Mouse (Mus musculus) erythroid progenitor cell, adult 5-6 weeks (primary cell): ENCODE measurements at regions not wholly inside any gene's neighbourhood (a gene's known extent, or its start where the extent isn't known, plus 50 kb on each side); places are given as distances from the start of the nearest gene placed in this dataset.

ENCODE experiments used
- ATAC-seq: replicated peaks from 2 replicates; pipeline ENCODE4 v1.8.0; 2016; ENCODE audit warnings: moderate number of reproducible peaks, mild to moderate bottlenecking, moderate TSS enrichment, inconsistent platforms; ENCODE audit not compliant: poor library complexity, low FRiP score, severe bottlenecking

- no peak for ATAC-seq
Measured at GRCm38 (mm10) chr4:125219209-125219608, 91.6 kb upstream of the Zc3h12a start.

GRCm38 (mm10) chr4:125214306-125214705, 86.7 kb upstream of the Zc3h12a start:
- ATAC-seq, result no peak

DNA sequence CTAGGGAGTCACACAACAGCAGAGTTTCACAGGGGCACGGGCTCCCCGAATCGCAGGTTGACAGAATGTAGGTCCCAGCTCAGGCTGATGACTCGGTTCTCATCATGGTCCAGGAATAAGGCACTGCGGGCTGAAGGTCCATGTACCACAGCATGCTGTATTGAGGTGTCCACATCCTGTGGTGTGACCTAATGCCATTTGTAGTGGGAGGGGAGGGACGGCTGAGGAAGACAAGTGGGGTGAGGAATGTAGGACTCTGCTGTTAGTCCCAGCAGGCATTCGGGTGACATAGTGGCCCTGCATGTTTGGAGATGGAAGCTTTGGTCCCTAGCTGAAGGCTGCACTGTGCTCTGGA, 84.5 kb upstream of the Zc3h12a start:
- no peak for ATAC-seq

DNA sequence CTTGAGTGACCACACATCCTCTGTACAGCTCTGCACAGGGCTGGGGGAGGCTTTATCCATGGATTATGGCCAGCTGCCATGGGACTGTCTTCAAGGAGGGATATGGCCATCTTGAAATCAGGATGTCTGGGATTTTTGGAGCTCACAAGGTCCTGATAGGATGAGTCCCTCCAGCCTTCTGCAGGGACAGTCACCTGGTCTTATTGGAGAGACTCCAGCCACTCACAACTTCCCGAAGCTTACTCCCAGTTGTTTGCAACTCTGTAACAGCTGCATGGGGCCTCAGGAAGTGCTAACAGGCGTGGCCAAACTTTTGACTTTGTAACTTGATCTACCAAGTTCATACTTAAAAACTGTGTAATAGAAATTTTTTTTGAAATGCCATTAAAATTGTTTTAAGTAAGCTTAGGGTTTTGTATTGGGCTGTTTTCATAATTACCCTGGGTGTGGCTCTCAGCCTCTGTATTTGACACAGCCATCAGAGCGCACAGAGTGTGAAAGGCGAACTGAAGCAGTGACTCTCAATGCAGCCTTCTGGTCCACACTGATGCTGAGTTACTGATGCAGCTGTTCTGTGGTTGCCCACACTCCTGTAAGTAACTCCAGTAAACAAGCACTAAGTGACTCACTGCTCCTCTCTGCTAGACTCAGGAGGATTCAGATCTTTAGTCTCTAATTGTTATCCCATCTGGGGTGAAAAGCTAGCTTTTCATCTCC, 84.0 kb upstream of the Zc3h12a start:
- ATAC-seq, result no peak

- no peak for ATAC-seq
Measured at GRCm38 (mm10) chr4:125210719-125211118, 83.1 kb upstream of the Zc3h12a start.

DNA sequence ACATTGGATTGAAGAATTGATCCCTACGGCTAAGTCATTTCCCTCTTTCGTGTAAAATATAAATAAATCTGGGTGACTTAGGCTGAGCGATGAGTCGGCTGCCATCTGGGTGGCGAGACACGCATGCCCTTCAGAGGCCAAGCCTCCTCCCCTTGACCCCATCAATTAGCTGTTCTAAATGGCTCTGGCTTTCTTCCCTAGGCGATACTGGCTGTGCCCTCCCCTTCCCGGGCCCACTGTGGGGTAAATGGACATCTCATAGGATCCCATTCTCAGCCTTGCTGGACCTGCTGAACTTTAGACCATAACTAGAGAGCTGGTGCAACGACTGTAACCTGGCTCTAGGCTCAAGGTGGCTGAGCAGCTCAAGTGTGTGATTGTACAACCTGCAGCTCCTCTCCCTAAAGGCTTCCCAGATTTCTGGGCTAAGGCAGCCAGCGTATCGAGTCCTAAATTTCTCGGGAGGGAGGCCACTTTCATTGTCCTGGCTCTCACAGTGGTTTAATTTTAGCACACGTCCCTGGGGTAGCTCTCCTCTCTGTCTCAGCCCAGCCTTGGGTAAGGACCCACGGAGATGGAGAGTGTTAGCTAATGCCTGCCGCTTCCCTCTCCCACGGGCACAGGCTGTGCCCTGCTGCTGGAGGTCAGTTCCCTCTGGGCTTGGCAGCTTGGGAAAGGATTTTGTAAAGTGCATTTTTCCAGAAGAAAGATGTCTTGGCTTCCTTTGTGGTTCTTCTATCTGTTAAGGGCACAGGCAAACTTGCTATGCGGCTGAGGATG, 80.7 kb upstream of the Zc3h12a start:
- ATAC-seq, result no peak

GRCm38 (mm10) chr4:125203521-125203920, 75.9 kb upstream of the Zc3h12a start:
- no peak for ATAC-seq

DNA sequence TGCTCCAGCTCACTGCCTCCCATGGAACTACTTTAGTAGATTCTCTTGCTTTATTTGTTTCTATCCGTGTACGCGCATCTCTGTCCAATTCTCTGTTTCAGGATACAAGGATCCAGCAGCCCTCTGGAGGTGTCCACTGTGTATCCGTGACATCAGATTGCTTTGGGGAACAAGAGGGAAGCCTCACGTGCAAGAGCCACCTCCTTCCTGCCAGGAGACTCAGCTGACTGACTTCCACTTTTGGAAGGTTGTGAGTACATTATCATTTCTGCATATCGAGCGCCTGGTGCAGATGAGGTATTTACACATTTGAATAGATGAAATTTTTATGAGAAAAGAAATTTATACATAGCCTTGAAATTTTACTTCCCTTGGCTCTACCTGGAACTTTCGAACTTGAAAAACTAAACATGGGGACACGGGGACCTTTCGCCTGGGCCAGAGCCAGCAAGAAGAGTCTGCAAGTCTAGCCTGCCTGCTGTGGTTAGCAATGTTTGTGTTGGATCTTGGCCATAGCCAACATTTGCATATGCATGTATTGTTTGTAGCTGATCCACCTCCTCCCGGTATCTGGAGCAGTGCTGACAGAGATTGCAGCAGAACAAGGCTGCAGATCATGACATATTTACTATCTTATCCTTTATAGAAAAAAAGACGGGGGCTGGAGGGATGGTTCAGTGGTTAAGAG, 74.1 kb upstream of the Zc3h12a start:
- no peak for ATAC-seq

DNA sequence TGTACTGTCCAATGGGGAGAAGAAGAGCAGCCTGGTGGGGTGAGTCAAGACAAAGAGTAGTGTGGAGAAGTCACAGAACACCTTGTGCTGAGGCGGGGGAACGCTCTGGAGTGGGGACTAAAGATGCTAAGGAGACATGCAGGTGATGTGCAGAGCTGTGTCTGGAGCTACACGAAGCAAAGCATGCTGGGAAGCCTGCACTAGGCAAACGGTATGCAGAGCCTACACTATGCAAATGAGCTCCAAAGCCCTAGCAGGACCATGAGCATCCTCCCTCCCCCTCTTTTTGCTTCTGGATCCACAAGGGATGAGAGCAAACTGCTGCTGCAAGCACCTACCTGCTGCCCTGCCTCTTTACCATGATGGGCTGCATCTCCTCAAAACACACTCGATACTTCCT, 73.1 kb upstream of the Zc3h12a start:
- ATAC-seq, result no peak

DNA sequence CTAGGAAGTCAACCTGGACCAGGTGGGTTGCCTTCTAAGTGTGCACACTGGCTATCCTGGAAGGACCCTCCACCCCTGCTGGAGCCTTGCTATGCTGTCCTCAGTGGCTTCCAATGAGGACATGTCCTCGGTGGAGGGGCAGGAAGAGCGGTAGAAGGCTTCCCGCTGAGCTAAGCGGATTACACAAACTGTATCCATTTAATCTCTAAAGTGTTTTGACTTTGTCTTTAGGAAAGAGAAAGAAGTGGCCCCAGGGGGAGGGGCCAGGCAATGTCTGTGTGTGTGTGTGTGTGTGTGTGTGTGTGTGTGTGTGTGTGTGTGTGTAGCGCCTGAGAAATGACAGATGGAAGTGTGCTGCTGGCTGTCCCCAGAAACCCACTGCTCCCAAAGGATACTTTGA, 71.6 kb upstream of the Zc3h12a start:
- no peak for ATAC-seq

- ATAC-seq, result no peak
Measured at GRCm38 (mm10) chr4:125195901-125196435, 68.3 kb upstream of the Zc3h12a start.

DNA sequence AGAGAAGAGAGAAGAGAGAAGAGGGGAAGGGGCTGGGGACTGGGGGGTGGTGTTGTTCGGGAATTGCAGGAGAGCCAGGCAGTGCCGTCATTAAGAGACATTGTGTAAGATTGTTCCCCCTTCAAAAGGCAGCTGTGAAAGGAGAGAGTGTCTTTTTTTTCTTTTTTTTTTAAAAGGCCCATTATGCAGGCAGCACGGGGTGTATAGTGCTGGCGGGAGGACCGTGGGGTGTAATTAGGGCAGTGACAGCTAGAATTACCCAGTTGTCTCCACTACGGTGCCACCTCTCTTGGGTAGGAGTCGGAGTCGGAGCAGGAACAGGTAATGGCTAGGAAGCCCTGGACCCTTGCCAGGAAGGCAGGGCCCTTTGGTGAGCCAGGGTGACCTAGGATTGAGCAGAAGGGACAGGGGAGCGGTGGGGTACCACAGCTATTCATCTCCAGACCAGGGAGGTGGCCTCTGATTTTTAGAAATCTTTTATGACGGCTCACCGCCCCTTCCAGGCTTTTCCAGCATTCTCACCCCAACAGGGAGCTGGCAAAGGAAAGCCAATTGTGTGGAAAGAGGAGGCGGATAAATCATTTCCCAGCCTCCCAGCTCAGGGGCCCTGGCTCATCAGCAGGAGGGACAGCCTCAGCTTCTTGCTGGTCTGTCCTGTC, 67.2 kb upstream of the Zc3h12a start:
- no peak for ATAC-seq

DNA sequence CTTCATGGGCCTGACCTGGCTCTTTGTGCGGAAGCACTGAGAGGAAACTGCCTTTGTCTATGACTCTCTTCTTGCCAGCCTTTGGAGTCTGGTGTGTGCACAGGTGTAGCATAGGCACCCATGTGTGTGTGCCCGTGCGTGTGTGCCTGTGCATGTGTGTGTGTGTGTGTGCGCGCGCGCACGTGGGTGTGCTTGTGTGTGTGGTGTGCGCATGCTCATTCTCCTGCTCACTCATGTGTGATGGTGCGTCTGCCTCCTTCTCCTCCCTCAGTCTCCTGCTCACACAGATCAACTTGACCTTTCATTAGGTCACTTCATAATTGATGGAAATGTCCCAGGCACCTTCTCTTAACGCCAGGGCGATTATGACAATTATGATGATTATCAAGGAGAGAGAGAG, 66.7 kb upstream of the Zc3h12a start:
- ATAC-seq, result no peak

DNA sequence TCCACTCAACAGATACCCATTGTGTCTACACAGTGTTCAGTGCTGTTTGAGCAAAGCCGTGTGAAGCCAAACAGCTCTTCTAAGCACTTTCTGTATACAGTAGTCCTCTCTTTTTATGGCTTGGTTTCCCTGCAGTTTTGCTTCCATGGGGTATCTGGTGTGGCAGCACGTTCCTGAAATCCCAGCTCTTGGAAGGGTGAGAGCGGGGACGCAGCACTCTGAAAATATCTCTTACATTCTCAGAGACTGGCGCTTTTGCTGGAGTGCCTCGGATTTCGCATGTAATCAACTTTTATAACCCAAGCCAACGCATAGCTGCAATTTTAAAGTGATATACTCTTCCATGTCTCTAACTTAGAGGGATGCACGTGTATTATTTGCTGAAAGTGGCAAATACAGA, 64.0 kb upstream of the Zc3h12a start:
- no peak for ATAC-seq

DNA sequence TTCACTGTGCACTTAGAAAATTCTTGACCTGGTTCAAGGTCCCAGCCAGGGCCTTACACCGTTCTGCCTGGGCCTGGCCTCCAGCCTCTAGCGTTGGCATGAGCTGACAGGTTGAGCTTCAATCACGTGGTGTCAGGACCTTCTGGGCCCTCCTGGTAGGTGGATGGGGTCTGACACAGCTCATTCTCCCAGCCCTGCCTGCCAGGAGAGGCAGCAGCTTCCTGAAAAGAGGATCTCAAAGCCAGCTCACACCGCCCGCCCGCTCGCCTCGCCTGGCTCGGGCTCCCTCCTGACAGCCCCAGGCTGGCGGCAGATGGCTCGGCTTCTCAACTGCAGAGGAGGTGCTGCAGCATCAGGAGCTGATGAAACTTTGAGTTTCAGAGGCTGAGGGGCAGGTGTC, 63.4 kb upstream of the Zc3h12a start:
- no peak for ATAC-seq

- no peak for ATAC-seq
Measured at GRCm38 (mm10) chr4:125189971-125190370, 62.3 kb upstream of the Zc3h12a start.

- no peak for ATAC-seq
Measured at GRCm38 (mm10) chr4:125186246-125186645, 58.6 kb upstream of the Zc3h12a start.

- no peak for ATAC-seq
Measured at GRCm38 (mm10) chr4:125185076-125185475, 57.4 kb upstream of the Zc3h12a start.

GRCm38 (mm10) chr4:125180947-125181346, 53.3 kb upstream of the Zc3h12a start:
- no peak for ATAC-seq

- ATAC-seq, result no peak
Measured at GRCm38 (mm10) chr4:125178552-125178951, 50.9 kb upstream of the Zc3h12a start.
